Mouse (Mus musculus) forebrain, postnatal 0 days (tissue): ENCODE results near the gene Ccdc80. TPM values are rescaled to one million over a fixed set of nuclear protein-coding genes. Genes with fewer than 3 reads are reported as not detected.

Source experiments
- ATAC-seq: fragments of 200-750 bp; cut with Nextera tagmentation; 2 replicates; pipeline ENCODE4 v1.8.0; 2017; ENCODE audit warnings: mild to moderate bottlenecking, moderate library complexity
- DNase-seq: peaks from one replicate; pipeline ENCODE4 v3.0.0-alpha.2; 2015
- H3K27ac ChIP-seq: fragments of 300-500 bp; sonication (generic); 2 replicates; pipeline ENCODE4 v1.5.1; 2014; ENCODE audit warnings: low read depth, mild to moderate bottlenecking, antibody characterized with exemption, low read length, moderate library complexity, mixed read lengths
- H3K27me3 ChIP-seq: fragments of 300-500 bp; sonication (generic); 2 replicates; pipeline ENCODE4 v1.6.1; 2014; ENCODE audit warnings: mild to moderate bottlenecking, low read length, mixed read lengths; ENCODE audit not compliant: insufficient read depth
- H3K36me3 ChIP-seq: fragments of 300-500 bp; sonication (generic); 2 replicates; pipeline ENCODE4 v1.6.1; 2014; ENCODE audit warnings: mild to moderate bottlenecking, moderate library complexity; ENCODE audit not compliant: insufficient read depth
- H3K4me1 ChIP-seq: fragments of 300-500 bp; sonication (generic); 2 replicates; pipeline ENCODE4 v1.6.1; 2014; ENCODE audit warnings: antibody characterized with exemption; ENCODE audit not compliant: insufficient read depth
- H3K4me2 ChIP-seq: fragments of 300-500 bp; sonication (generic); 2 replicates; pipeline ENCODE4 v1.6.1; 2014; ENCODE audit warnings: low read depth, mild to moderate bottlenecking, moderate library complexity
- H3K4me3 ChIP-seq: fragments of 300-500 bp; sonication (generic); 2 replicates; pipeline ENCODE4 v1.5.1; 2014; ENCODE audit warnings: low read depth, low read length, mixed read lengths
- H3K9ac ChIP-seq: fragments of 300-500 bp; sonication (generic); 2 replicates; pipeline ENCODE4 v1.6.1; 2014; ENCODE audit warnings: mild to moderate bottlenecking
- H3K9me3 ChIP-seq: fragments of 300-500 bp; sonication (generic); 2 replicates; pipeline ENCODE4 v1.6.1; 2016; ENCODE audit warnings: low read length
- CTCF ChIP-seq: sonication (generic); IDR thresholded peaks from 2 replicates; pipeline ENCODE4 v1.5.1; 2016; ENCODE audit warnings: antibody characterized with exemption, control low read depth, low read depth
- WGBS: fragments of 180-500 bp; shearing (Covaris S2); extraction: QIAGEN DNeasy Blood & Tissue Kit; methylation state at CpG from one replicate; pipeline ENCODE4 v1.1.7; 2014; 5-methylcytosine and 5-hydroxymethylcytosine counted together
- polyA plus RNA-seq: library from polyadenylated mRNA; unstranded; fragments of >200 nt; fragmentation: Nextera tagmentation; extraction: Ambion mirVana; gene quantifications from 2 replicates; pipeline ENCODE4 v1.2.1, GENCODE M21; 2015
- total RNA-seq: library from RNA; depleted of rRNA; stranded (reverse); fragments of >200 nt; gene quantifications from 2 replicates; pipeline ENCODE4 v1.2.3, GENCODE M21; 2014; rRNA removed

Gene Ccdc80
- total and polyA plus RNA-seq, 2 experiments from 2014 or later: 15.9 to 22.4 TPM

GRCm38 (mm10) chr16:45142565-45142964 is 49.4 kb downstream of the Ccdc80 start:
- H3K4me1 ChIP-seq: no peaks in the 10 kb centered on the region
- no peaks in the 10 kb centered on the region for H3K27me3 ChIP-seq
- H3K9me3 ChIP-seq: no peaks in the 10 kb centered on the region
- H3K27ac ChIP-seq: no peak overlapping the region
- no peak for ATAC-seq
- WGBS: 94% methylated on average over 5 of the region's 5 CpGs
- TF ChIP-seq CTCF: peak; percentile 52
- no peak overlapping the region for H3K4me2 ChIP-seq
- peaks cover 63% of the 10 kb centered on the region for H3K36me3 ChIP-seq
- peak; percentile 16 for DNase-seq
- H3K4me3 ChIP-seq: no peak overlapping the region
- H3K9ac ChIP-seq: no peak overlapping the region

GRCm38 (mm10) chr16:45145119-45145518 is 51.9 kb downstream of the Ccdc80 start:
- H3K27ac ChIP-seq: no peak overlapping the region
- H3K4me3 ChIP-seq: no peak overlapping the region
- DNase-seq (no peak), ATAC-seq (no peak)
- H3K36me3 ChIP-seq: peaks cover 61% of the 10 kb centered on the region
- no peak overlapping the region for H3K4me2 ChIP-seq
- no peaks in the 10 kb centered on the region for H3K27me3 ChIP-seq
- 90% methylated on average over 6 of the region's 6 CpGs for WGBS
- H3K9me3 ChIP-seq: no peaks in the 10 kb centered on the region
- no peak for TF ChIP-seq CTCF
- H3K4me1 ChIP-seq: no peaks in the 10 kb centered on the region
- no peak overlapping the region for H3K9ac ChIP-seq

- peaks cover 51% of the 10 kb centered on the region for H3K36me3 ChIP-seq
- H3K27ac ChIP-seq: no peak overlapping the region
- no peaks in the 10 kb centered on the region for H3K4me1 ChIP-seq
- 97% methylated on average over 10 of the region's 10 CpGs for WGBS
- no peak overlapping the region for H3K9ac ChIP-seq
- no peaks in the 10 kb centered on the region for H3K9me3 ChIP-seq
- H3K27me3 ChIP-seq: no peaks in the 10 kb centered on the region
- TF ChIP-seq CTCF: no peak
- H3K4me3 ChIP-seq: no peak overlapping the region
- DNase-seq: no peak
- ATAC-seq: no peak
- H3K4me2 ChIP-seq: no peak overlapping the region
Measured at GRCm38 (mm10) chr16:45148488-45149082, 55.4 kb downstream of the Ccdc80 start.

GRCm38 (mm10) chr16:45154741-45155250 is 61.6 kb downstream of the Ccdc80 start:
- H3K27ac ChIP-seq: no peak overlapping the region
- no peaks in the 10 kb centered on the region for H3K27me3 ChIP-seq
- peaks cover 14% of the 10 kb centered on the region; the same call in 1 of the 2 replicates for H3K36me3 ChIP-seq
- H3K4me1 ChIP-seq: peaks cover 1% of the 10 kb centered on the region; the same call in 1 of the 2 replicates
- H3K9ac ChIP-seq: no peak overlapping the region
- DNase-seq (no peak), ATAC-seq (no peak)
- 93% methylated on average over 3 of the region's 3 CpGs for WGBS
- no peak overlapping the region for H3K4me3 ChIP-seq
- H3K9me3 ChIP-seq: no peaks in the 10 kb centered on the region
- TF ChIP-seq CTCF: no peak
- H3K4me2 ChIP-seq: no peak overlapping the region

- WGBS: 1% methylated on average over 20 of the region's 20 CpGs
- no peak for TF ChIP-seq CTCF
- H3K36me3 ChIP-seq: no peaks in the 10 kb centered on the region
- no peaks in the 10 kb centered on the region for H3K27me3 ChIP-seq
- peak overlapping the region; percentile 77 for H3K4me3 ChIP-seq
- H3K9ac ChIP-seq: peak overlapping the region; percentile 82
- H3K4me2 ChIP-seq: peak overlapping the region; percentile 74
- H3K27ac ChIP-seq: peak overlapping the region; percentile 93
- no peak for DNase-seq
- peaks cover 4% of the 10 kb centered on the region; the same call in 1 of the 2 replicates for H3K4me1 ChIP-seq
- peak; percentile 70 for ATAC-seq
- H3K9me3 ChIP-seq: no peaks in the 10 kb centered on the region
Measured at GRCm38 (mm10) chr16:45158136-45158521, 64.9 kb downstream of the Ccdc80 start.

- Histone ChIP-seq H3K4me1 (peaks cover 4% of the 10 kb centered on the region; the same call in 1 of the 2 replicates), H3K9me3 (no peaks in the 10 kb centered on the region), H3K9ac (peak within 1 kb of the TSS; percentile 82), H3K4me3 (peak within 1 kb of the TSS; percentile 77), H3K27ac (peak within 1 kb of the TSS; percentile 93), H3K27me3 (no peaks in the 10 kb centered on the region), H3K36me3 (no peaks in the 10 kb centered on the region), H3K4me2 (peak within 1 kb of the TSS; percentile 74)
- DNase-seq: peak; percentile 99
- ATAC-seq: peak; percentile 99
- WGBS: under 1% methylated on average over 51 of the region's 64 CpGs
- TF ChIP-seq CTCF: no peak
Measured at GRCm38 (mm10) chr16:45158522-45159388, 65.6 kb downstream of the Ccdc80 start, which contains the start of the genes Slc35a5 and Atg3. TSS of gene Slc35a5 (minus strand) at chr16:45158706. TSS of gene Atg3 (plus strand) at chr16:45158785.

GRCm38 (mm10) chr16:45159389-45159716 is 66.2 kb downstream of the Ccdc80 start:
- H3K27ac ChIP-seq: peak overlapping the region; percentile 93; the same call in 1 of the 2 replicates
- ATAC-seq: no peak

More at GRCm38 (mm10) chr16:45159389-45159716, 66.2 kb downstream of the Ccdc80 start:
- 6% methylated on average over 11 of the region's 11 CpGs for WGBS
- peaks cover 4% of the 10 kb centered on the region; the same call in 1 of the 2 replicates for H3K4me1 ChIP-seq
- H3K4me3 ChIP-seq: peak overlapping the region; percentile 77
- TF ChIP-seq CTCF: no peak
- H3K36me3 ChIP-seq: no peaks in the 10 kb centered on the region
- peak overlapping the region; percentile 74 for H3K4me2 ChIP-seq
- no peaks in the 10 kb centered on the region for H3K9me3 ChIP-seq
- peak overlapping the region; percentile 82 for H3K9ac ChIP-seq
- H3K27me3 ChIP-seq: no peaks in the 10 kb centered on the region
- no peak for DNase-seq

Other genes starting within 250 kb of the Ccdc80 start
- gene Cd200r2, start 226.3 kb upstream of the Ccdc80 start, total RNA-seq: not detected in 2 replicates
- gene Cd200r2, start 226.3 kb upstream of the Ccdc80 start, polyA plus RNA-seq: not detected in 2 replicates
- gene Cd200r3, start 149.7 kb upstream of the Ccdc80 start, total RNA-seq: not detected in 2 replicates
- 0.16 and 0.20 TPM in 2 replicates for gene Cd200r3, start 149.7 kb upstream of the Ccdc80 start, polyA plus RNA-seq
- gene Slc35a5, start 65.3 kb downstream of the Ccdc80 start, total RNA-seq: 28.7 and 34.7 TPM in 2 replicates
- 25.2 and 29.4 TPM in 2 replicates for gene Slc35a5, start 65.3 kb downstream of the Ccdc80 start, polyA plus RNA-seq
- gene Atg3, start 65.4 kb downstream of the Ccdc80 start, total RNA-seq: 24.9 and 27.3 TPM in 2 replicates
- gene Atg3, start 65.4 kb downstream of the Ccdc80 start, polyA plus RNA-seq: 52.2 and 54.9 TPM in 2 replicates
- gene Btla, start 130.9 kb downstream of the Ccdc80 start, total RNA-seq: 0.15 and 0.81 TPM in 2 replicates
- gene Btla, start 130.9 kb downstream of the Ccdc80 start, polyA plus RNA-seq: 0.13 and 0.21 TPM in 2 replicates